Comparison of ENCODE assay signal across 17 mouse cellular contexts in genomic region chr9:62081542-62081941, GRCm38 (mm10).
"Had no signal": no experiment of that assay in that cellular context is flagged by ENCODE, and none has a peak within 500 bp of the region (broad histone marks: within the 10 kb centered on the region; RNA-seq: fewer than 3 reads in every experiment).

No protein-coding gene starts in this region.

- H3K27ac ChIP-seq: kidney, embryonic 15.5 days; limb, embryonic 13.5 days; liver, embryonic 13.5 days; lung, embryonic 15.5 days; macrophage; midbrain, embryonic 12.5 days; neural tube, embryonic 12.5 days; stomach, embryonic 15.5 days had no signal

- H3K9me3 ChIP-seq: kidney, embryonic 15.5 days; limb, embryonic 13.5 days; liver, embryonic 13.5 days; lung, embryonic 15.5 days; megakaryocyte, embryonic 14.5 days; midbrain, embryonic 12.5 days; neural tube, embryonic 12.5 days; stomach, embryonic 15.5 days had no signal

- H3K4me3 ChIP-seq: kidney, embryonic 15.5 days; limb, embryonic 13.5 days; liver, embryonic 13.5 days; lung, embryonic 15.5 days; megakaryocyte, embryonic 14.5 days; midbrain, embryonic 12.5 days; neural tube, embryonic 12.5 days; stomach, embryonic 15.5 days had no signal

- H3K27me3 ChIP-seq: kidney, embryonic 15.5 days; limb, embryonic 13.5 days; liver, embryonic 13.5 days; lung, embryonic 15.5 days; megakaryocyte, embryonic 14.5 days; midbrain, embryonic 12.5 days; neural tube, embryonic 12.5 days; stomach, embryonic 15.5 days had no signal

- DNase-seq: kidney, adult 2 months; kidney, postnatal 14 days; layer of hippocampus, postnatal 36 days; liver, embryonic 13.5 days; liver, postnatal 0 days; lung, postnatal 14 days; right cerebral cortex, postnatal 14 days; thymus, adult 2 months; thymus, postnatal 25 days had no signal

- H3K36me3 ChIP-seq: kidney, embryonic 15.5 days; lung, embryonic 15.5 days; midbrain, embryonic 12.5 days; stomach, embryonic 15.5 days had no signal

- H3K9ac ChIP-seq: kidney, embryonic 15.5 days; limb, embryonic 13.5 days; liver, embryonic 13.5 days; liver, postnatal 0 days; lung, embryonic 15.5 days; midbrain, embryonic 12.5 days; neural tube, embryonic 12.5 days; stomach, embryonic 15.5 days had no signal

- H3K4me2 ChIP-seq: kidney, embryonic 15.5 days; limb, embryonic 13.5 days; liver, embryonic 13.5 days; lung, embryonic 15.5 days; midbrain, embryonic 12.5 days; neural tube, embryonic 12.5 days; stomach, embryonic 15.5 days had no signal

- ATAC-seq: liver, postnatal 0 days had no signal

- H3K4me1 ChIP-seq: kidney, embryonic 15.5 days; lung, embryonic 15.5 days; stomach, embryonic 15.5 days had no signal
